Mouse (Mus musculus) midbrain, embryonic 16.5 days (tissue): ENCODE data around the gene Jmjd1c. TPM values are rescaled to one million over a fixed set of nuclear protein-coding genes. Genes with fewer than 3 reads are reported as not detected.

Experiments
- ATAC-seq: fragments of 200-750 bp; cut with Nextera tagmentation; 2 replicates; pipeline ENCODE4 v1.8.0; 2017; ENCODE audit warnings: moderate TSS enrichment
- H3K27ac ChIP-seq: fragments of 300-500 bp; sonication (generic); 2 replicates; pipeline ENCODE4 v1.5.1; 2014; ENCODE audit warnings: mild to moderate bottlenecking, low read length, mixed read lengths
- H3K27me3 ChIP-seq: fragments of 300-500 bp; sonication (generic); 2 replicates; pipeline ENCODE4 v1.6.1; 2014; ENCODE audit warnings: low read depth, low read length, mixed read lengths; ENCODE audit not compliant: control insufficient read depth, insufficient read depth
- H3K36me3 ChIP-seq: fragments of 300-500 bp; sonication (generic); 2 replicates; pipeline ENCODE4 v1.6.1; 2014; ENCODE audit warnings: mild to moderate bottlenecking, low read length, moderate library complexity, mixed read lengths; ENCODE audit not compliant: control insufficient read depth, insufficient read depth
- H3K4me1 ChIP-seq: fragments of 300-500 bp; sonication (generic); 2 replicates; pipeline ENCODE4 v1.6.1; 2014; ENCODE audit warnings: mild to moderate bottlenecking, low read length, mixed read lengths; ENCODE audit not compliant: control insufficient read depth, insufficient read depth
- H3K4me2 ChIP-seq: fragments of 300-500 bp; sonication (generic); 2 replicates; pipeline ENCODE4 v1.6.1; 2014; ENCODE audit warnings: mild to moderate bottlenecking, low read length, mixed read lengths
- H3K4me3 ChIP-seq: fragments of 300-500 bp; sonication (generic); 2 replicates; pipeline ENCODE4 v1.5.1; 2014; ENCODE audit warnings: low read depth, mild to moderate bottlenecking, low read length, moderate library complexity, mixed read lengths
- H3K9ac ChIP-seq: fragments of 300-500 bp; sonication (generic); 2 replicates; pipeline ENCODE4 v1.6.1; 2014; ENCODE audit warnings: low read depth, low read length, mixed read lengths
- H3K9me3 ChIP-seq: fragments of 300-500 bp; sonication (generic); replicated peaks from 2 replicates; pipeline ENCODE4 v1.6.1; 2014; ENCODE audit warnings: mild to moderate bottlenecking, low read length, mixed read lengths; ENCODE audit not compliant: control insufficient read depth, poor library complexity, severe bottlenecking
- WGBS: fragments of 180-500 bp; shearing (Covaris S2); extraction: QIAGEN DNeasy Blood & Tissue Kit; methylation state at CpG from one replicate; pipeline ENCODE4 v1.1.7; 2014; 5-methylcytosine and 5-hydroxymethylcytosine counted together
- polyA plus RNA-seq: library from polyadenylated mRNA; unstranded; fragments of >200 nt; fragmentation: Nextera tagmentation; extraction: Ambion mirVana; gene quantifications from 2 replicates; pipeline ENCODE4 v1.2.1, GENCODE M21; 2015

The Jmjd1c gene
- polyA plus RNA-seq, 1 experiment from 2014 or later = 41.7 TPM

- Histone ChIP-seq H3K4me2 (no peak overlapping the region), H3K9me3 (no peaks in the 10 kb centered on the region), H3K4me1 (no peaks in the 10 kb centered on the region), H3K27ac (no peak overlapping the region), H3K27me3 (no peaks in the 10 kb centered on the region), H3K4me3 (no peak overlapping the region), H3K9ac (no peak overlapping the region), H3K36me3 (peaks cover 14% of the 10 kb centered on the region)
- ATAC-seq = no peak
- 65% methylated on average over 1 of the region's 1 CpGs for WGBS
These were observed 168.9 kb downstream of the Jmjd1c start for GRCm38 (mm10) chr10:67264852-67265251.

- no peaks in the 10 kb centered on the region for H3K9me3 ChIP-seq
- H3K4me3 ChIP-seq = no peak overlapping the region
- H3K9ac ChIP-seq = no peak overlapping the region
- H3K4me2 ChIP-seq = no peak overlapping the region
- no peaks in the 10 kb centered on the region for H3K4me1 ChIP-seq
- H3K36me3 ChIP-seq = peaks cover 3% of the 10 kb centered on the region; the same call in 1 of the 2 replicates
- H3K27ac ChIP-seq = no peak overlapping the region
- ATAC-seq = no peak
- H3K27me3 ChIP-seq = no peaks in the 10 kb centered on the region
These were observed 180.0 kb downstream of the Jmjd1c start for GRCm38 (mm10) chr10:67275916-67276315.

GRCm38 (mm10) chr10:67281852-67282251 lies 185.9 kb downstream of the Jmjd1c start:
- ATAC-seq = no peak
- Histone ChIP-seq H3K4me2 (no peak overlapping the region), H3K9me3 (no peaks in the 10 kb centered on the region), H3K27me3 (no peaks in the 10 kb centered on the region), H3K4me1 (peaks cover 23% of the 10 kb centered on the region), H3K36me3 (no peaks in the 10 kb centered on the region), H3K9ac (no peak overlapping the region), H3K27ac (no peak overlapping the region), H3K4me3 (no peak overlapping the region)
- WGBS = 80% methylated on average over 8 of the region's 8 CpGs

- WGBS = 71% methylated on average over 2 of the region's 2 CpGs
- no peak overlapping the region for H3K4me2 ChIP-seq
- no peak overlapping the region for H3K9ac ChIP-seq
- no peaks in the 10 kb centered on the region for H3K9me3 ChIP-seq
- H3K27ac ChIP-seq = no peak overlapping the region
- H3K4me1 ChIP-seq = peaks cover 23% of the 10 kb centered on the region
- no peak overlapping the region for H3K4me3 ChIP-seq
- no peaks in the 10 kb centered on the region for H3K36me3 ChIP-seq
- ATAC-seq = no peak
- no peaks in the 10 kb centered on the region for H3K27me3 ChIP-seq
These were observed 186.6 kb downstream of the Jmjd1c start for GRCm38 (mm10) chr10:67282531-67282930.

- Histone ChIP-seq H3K27ac (no peak overlapping the region), H3K9ac (no peak overlapping the region), H3K4me2 (peak overlapping the region; percentile 78), H3K9me3 (no peaks in the 10 kb centered on the region), H3K4me1 (peaks cover 23% of the 10 kb centered on the region), H3K4me3 (peak overlapping the region; percentile 91; the same call in 1 of the 2 replicates), H3K27me3 (no peaks in the 10 kb centered on the region), H3K36me3 (no peaks in the 10 kb centered on the region)
- 83% methylated on average over 9 of the region's 9 CpGs for WGBS
- no peak for ATAC-seq
These were observed 187.6 kb downstream of the Jmjd1c start for GRCm38 (mm10) chr10:67283516-67283915.

GRCm38 (mm10) chr10:67284311-67284710 lies 188.4 kb downstream of the Jmjd1c start:
- H3K27me3 ChIP-seq = no peaks in the 10 kb centered on the region
- no peak for ATAC-seq
- H3K4me2 ChIP-seq = peak overlapping the region; percentile 78
- no peaks in the 10 kb centered on the region for H3K9me3 ChIP-seq
- peaks cover 23% of the 10 kb centered on the region for H3K4me1 ChIP-seq
- no peak overlapping the region; the same call in 1 of the 2 replicates for H3K27ac ChIP-seq
- H3K4me3 ChIP-seq = peak overlapping the region; percentile 91
- 3% methylated on average over 10 of the region's 10 CpGs for WGBS
- H3K36me3 ChIP-seq = no peaks in the 10 kb centered on the region
- H3K9ac ChIP-seq = peak overlapping the region; percentile 91

- Histone ChIP-seq H3K9ac (peak overlapping the region; percentile 91), H3K27ac (peak overlapping the region; percentile 66), H3K36me3 (no peaks in the 10 kb centered on the region), H3K4me1 (peaks cover 23% of the 10 kb centered on the region), H3K4me3 (peak overlapping the region; percentile 91), H3K4me2 (peak overlapping the region; percentile 78), H3K9me3 (no peaks in the 10 kb centered on the region), H3K27me3 (no peaks in the 10 kb centered on the region)
- WGBS = under 1% methylated on average over 33 of the region's 41 CpGs
- ATAC-seq = no peak
These were observed 188.8 kb downstream of the Jmjd1c start for GRCm38 (mm10) chr10:67284761-67285175.

GRCm38 (mm10) chr10:67285176-67285814 lies 189.4 kb downstream of the Jmjd1c start, which contains the start of gene Nrbf2:
Nrbf2 (minus strand) TSS chr10:67285305.
- H3K27ac ChIP-seq = peak within 1 kb of the TSS; percentile 80
- H3K36me3 ChIP-seq = no peaks in the 10 kb centered on the region
- H3K4me3 ChIP-seq = peak within 1 kb of the TSS; percentile 91
- no peaks in the 10 kb centered on the region for H3K27me3 ChIP-seq
- WGBS = 7% methylated on average over 14 of the region's 52 CpGs
- peak within 1 kb of the TSS; percentile 91 for H3K9ac ChIP-seq
- H3K9me3 ChIP-seq = no peaks in the 10 kb centered on the region
- H3K4me1 ChIP-seq = peaks cover 23% of the 10 kb centered on the region
- peak within 1 kb of the TSS; percentile 78 for H3K4me2 ChIP-seq
- ATAC-seq = peak; percentile 91

GRCm38 (mm10) chr10:67287877-67288276 lies 192.0 kb downstream of the Jmjd1c start:
- Histone ChIP-seq H3K9me3 (no peaks in the 10 kb centered on the region), H3K4me1 (peaks cover 18% of the 10 kb centered on the region), H3K4me2 (no peak overlapping the region), H3K27me3 (no peaks in the 10 kb centered on the region), H3K9ac (no peak overlapping the region), H3K36me3 (no peaks in the 10 kb centered on the region), H3K4me3 (no peak overlapping the region), H3K27ac (no peak overlapping the region)
- no peak for ATAC-seq
- 80% methylated on average over 3 of the region's 3 CpGs for WGBS
